ENCODE assay signal across 8 mouse cellular contexts in the genomic region with DNA sequence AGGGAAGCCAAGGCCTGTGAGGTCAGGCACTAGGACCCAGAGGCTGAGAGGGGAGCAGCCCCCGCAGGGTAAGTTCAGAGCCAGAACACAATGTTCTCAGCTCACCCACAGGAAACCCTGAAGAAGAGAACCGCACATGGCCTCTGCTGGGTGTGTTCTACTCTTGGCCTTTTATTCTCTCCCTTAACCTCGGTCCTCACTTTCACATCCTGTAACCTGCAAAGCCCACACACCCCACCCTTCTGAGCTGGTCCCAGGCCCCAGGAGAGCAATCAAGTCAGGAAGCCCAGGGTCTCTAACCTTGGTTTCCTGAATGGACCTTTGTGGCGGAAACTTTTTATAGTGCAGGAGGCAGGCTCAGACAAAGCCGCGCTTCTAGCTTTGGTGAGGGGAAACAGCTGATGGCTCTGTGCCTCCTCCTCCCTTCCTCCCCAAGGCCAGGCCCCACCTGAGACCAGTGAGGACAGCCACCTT. TPM values are rescaled to one million over a fixed set of nuclear protein-coding genes. Genes with fewer than 3 reads are reported as not detected.
A peak's percentile ranks its signal among the peaks of the same experiment; 100 is the strongest.
DNase-seq lines count a peak whose midpoint lies in the region; ATAC-seq and TF ChIP-seq lines count a peak whose summit lies in the region.

No protein-coding gene starts in this region.

- H3K4me3 ChIP-seq in layer of hippocampus, adult 2 months = no peak overlapping the region
- no peak overlapping the region for H3K4me3 ChIP-seq in liver, embryonic 12.5 days

- no peak for ATAC-seq in liver, embryonic 12.5 days

- H3K4me2 ChIP-seq in liver, embryonic 12.5 days = no peak overlapping the region

- TF ChIP-seq CTCF in layer of hippocampus, adult 2 months (conservative IDR thresholded peaks at IDR 0.05) = no peak

- peaks cover 52% of the 10 kb centered on the region for H3K4me1 ChIP-seq in liver, embryonic 12.5 days

- no peak overlapping the region for H3K9ac ChIP-seq in liver, embryonic 12.5 days

- DNase-seq in layer of hippocampus, adult 2 months (ENCODE audit: low spot score in 2 of 2) = peak in 1 of 2 experiments; percentile 43
- DNase-seq in layer of hippocampus, postnatal 10 days (ENCODE audit: low spot score in 2 of 2) = no peak
- DNase-seq in brain, adult 2 months (ENCODE audit: low read depth, low spot score) = peak; percentile 90
- peak; percentile 89 for DNase-seq in gastrocnemius, postnatal 25 days
- peak; percentile 89 for DNase-seq in induced T-regulatory cell, adult 2 months (ENCODE audit: low read depth)
- peak; percentile 43 for DNase-seq in neural tube, embryonic 10.5 days (ENCODE audit: extremely low spot score, low spot score)
- peak; percentile 78 to 81 for DNase-seq in thymus, postnatal 10 days (ENCODE audit: low spot score in 2 of 2)

- 18% methylated on average over 6 of the region's 6 CpGs for WGBS in liver, embryonic 12.5 days (ENCODE audit: insufficient replicate concordance)

- peaks cover 19% of the 10 kb centered on the region for H3K27me3 ChIP-seq in liver, embryonic 12.5 days (replicated peaks)

- no peaks in the 10 kb centered on the region for H3K9me3 ChIP-seq in liver, embryonic 12.5 days (replicated peaks)

- peak overlapping the region; percentile 88 for H3K27ac ChIP-seq in layer of hippocampus, adult 2 months
- peak overlapping the region; percentile 57 for H3K27ac ChIP-seq in liver, embryonic 12.5 days

- no peaks in the 10 kb centered on the region for H3K36me3 ChIP-seq in liver, embryonic 12.5 days

RNA-seq across cellular contexts. Expression of a gene that starts 22.6 kb away (rescaled TPM):
- 10 to 100 TPM; 63.6 to 66.7 TPM for total RNA-seq in layer of hippocampus, adult 2 months (2021)
- total RNA-seq in layer of hippocampus, postnatal 10 days (2021) = 10 to 100 TPM; 73.6 to 94.2 TPM
- 10 to 100 TPM in 1 of 2 experiments, 1 to 10 TPM in 1; 8.6 to 11.4 TPM for total RNA-seq in gastrocnemius, postnatal 25 days (2021)
- 5.4 and 6.9 TPM in 2 replicates for polyA plus RNA-seq in liver, embryonic 12.5 days (2016; fragmentation: Nextera tagmentation; extraction: Ambion mirVana)

RNA-seq across cellular contexts. Expression of a gene that starts 28.4 kb away (rescaled TPM):
- total RNA-seq in layer of hippocampus, adult 2 months (2021) = 10 to 100 TPM; 15.3 to 17.2 TPM
- 10 to 100 TPM; 19.2 to 19.9 TPM for total RNA-seq in layer of hippocampus, postnatal 10 days (2021)
- 10 to 100 TPM; 11.4 to 12.0 TPM for total RNA-seq in gastrocnemius, postnatal 25 days (2021)
- polyA plus RNA-seq in liver, embryonic 12.5 days (2016; fragmentation: Nextera tagmentation; extraction: Ambion mirVana) = 22.6 and 23.4 TPM in 2 replicates

RNA-seq across cellular contexts. Expression of a gene that starts 28.7 kb away (rescaled TPM):
- 10 to 100 TPM; 64.8 to 71.4 TPM for total RNA-seq in layer of hippocampus, adult 2 months (2021)
- total RNA-seq in layer of hippocampus, postnatal 10 days (2021) = 10 to 100 TPM; 66.0 to 72.3 TPM
- 10 to 100 TPM; 40.7 to 40.9 TPM for total RNA-seq in gastrocnemius, postnatal 25 days (2021)
- 55.3 and 63.1 TPM in 2 replicates for polyA plus RNA-seq in liver, embryonic 12.5 days (2016; fragmentation: Nextera tagmentation; extraction: Ambion mirVana)

Comparison
In these comparisons a context has a peak if more than half of its experiments do, and no peak if none do; other contexts are left out.
1. DNase-seq: peak in brain, adult 2 months (single experiment), gastrocnemius, postnatal 25 days (single experiment), induced T-regulatory cell, adult 2 months (single experiment), neural tube, embryonic 10.5 days (single experiment) and thymus, postnatal 10 days (2 of 2); none in layer of hippocampus, postnatal 10 days (0 of 2).
2. RNA of a gene that starts 22.6 kb away (total RNA-seq): 73.6 to 94.2 TPM in layer of hippocampus, postnatal 10 days and 63.6 to 66.7 TPM in layer of hippocampus, adult 2 months; 8.6 to 11.4 TPM in gastrocnemius, postnatal 25 days; every median in the first group is over 4 times any median in the second.